Mouse (Mus musculus) spleen, postnatal 10 days (tissue): Measurements from ENCODE around the gene 5730455P16Rik.
A peak's percentile ranks its signal among the peaks of the same experiment; 100 is the strongest.
"Not testable (repeated sequence)": the region's sequence is repeated elsewhere in the genome, so short reads cannot be mapped to it uniquely, and the experiment has no call there.

Source experiments
- DNase-seq, 2 experiments: peaks; one replicate each; pipeline ENCODE4 v3.0.0; 2021 to 2022; ENCODE audit warnings: low spot score in 2 of 2

The 5730455P16Rik gene

GRCm38 (mm10) chr11:80377712-80378451 lies at the start of gene 5730455P16Rik:
TSS of gene 5730455P16Rik (minus strand) at chr11:80378034.
- DNase-seq: peak; percentile 82 to 89

- not testable (repeated sequence) for DNase-seq
Measured at GRCm38 (mm10) chr11:80426029-80426813, 48.4 kb upstream of the 5730455P16Rik start.

- no peak for DNase-seq
Measured at GRCm38 (mm10) chr11:80425247-80425778, 47.5 kb upstream of the 5730455P16Rik start.

- no peak for DNase-seq
Measured at GRCm38 (mm10) chr11:80424691-80425090, 46.9 kb upstream of the 5730455P16Rik start.

- DNase-seq: no peak
Measured at GRCm38 (mm10) chr11:80421421-80422047, 43.7 kb upstream of the 5730455P16Rik start.

- no peak for DNase-seq
Measured at GRCm38 (mm10) chr11:80420202-80420984, 42.6 kb upstream of the 5730455P16Rik start.

GRCm38 (mm10) chr11:80419743-80420142 lies 41.9 kb upstream of the 5730455P16Rik start:
- no peak for DNase-seq

- DNase-seq: no peak
Measured at GRCm38 (mm10) chr11:80417085-80417484, 39.3 kb upstream of the 5730455P16Rik start.

- DNase-seq: no peak
Measured at GRCm38 (mm10) chr11:80410377-80410776, 32.5 kb upstream of the 5730455P16Rik start.

- DNase-seq: not testable (repeated sequence)
Measured at GRCm38 (mm10) chr11:80407878-80408277, 30.0 kb upstream of the 5730455P16Rik start.

- no peak for DNase-seq
Measured at GRCm38 (mm10) chr11:80396617-80397016, 18.8 kb upstream of the 5730455P16Rik start.

- DNase-seq: no peak
Measured at GRCm38 (mm10) chr11:80395930-80396329, 18.1 kb upstream of the 5730455P16Rik start.

GRCm38 (mm10) chr11:80391407-80392120 lies 13.7 kb upstream of the 5730455P16Rik start:
- no peak for DNase-seq

GRCm38 (mm10) chr11:80389885-80390284 lies 12.1 kb upstream of the 5730455P16Rik start:
- DNase-seq: no peak

- DNase-seq: no peak
Measured at GRCm38 (mm10) chr11:80386790-80387189, 9.0 kb upstream of the 5730455P16Rik start.

- DNase-seq: no peak
Measured at GRCm38 (mm10) chr11:80385055-80385454, 7.2 kb upstream of the 5730455P16Rik start.

- DNase-seq: no peak
Measured at GRCm38 (mm10) chr11:80384461-80384860, 6.6 kb upstream of the 5730455P16Rik start.

GRCm38 (mm10) chr11:80383626-80384046 lies 5.8 kb upstream of the 5730455P16Rik start:
- DNase-seq: no peak

GRCm38 (mm10) chr11:80383019-80383625 lies 5.3 kb upstream of the 5730455P16Rik start, which contains the start of gene Zfp207:
TSS of gene Zfp207 (plus strand) at chr11:80383279.
- DNase-seq: peak; percentile 98 to 100

- DNase-seq: peak; percentile 55 to 65
Measured at GRCm38 (mm10) chr11:80382626-80383018, 4.8 kb upstream of the 5730455P16Rik start.
